ENCODE assay signal across 12 mouse cellular contexts in genomic region chr8:102538886-102539285, GRCm38 (mm10).
"Had no signal": no experiment of that assay in that cellular context is flagged by ENCODE, and none has a peak within 500 bp of the region (broad histone marks: within the 10 kb centered on the region; RNA-seq: fewer than 3 reads in every experiment).

No protein-coding gene starts in this region.

- DNase-seq: lung, adult 18-20 months; lung, postnatal 10 days; lung, postnatal 4 days; midbrain, embryonic 14.5 days; retina, postnatal 1 day; right cerebral cortex, adult 18-20 months; right cerebral cortex, postnatal 25 days; right cerebral cortex, postnatal 4 days; spleen, adult 18-20 months; thymus, adult 18-20 months; thymus, postnatal 14 days; thymus, postnatal 36 days had no signal
